Mouse (Mus musculus) lung, embryonic 15.5 days (tissue): ENCODE data around the gene Cbln3. TPM values are rescaled to one million over a fixed set of nuclear protein-coding genes. Genes with fewer than 3 reads are reported as not detected.

Source experiments
- ATAC-seq: fragments of 200-750 bp; cut with Nextera tagmentation; 2 replicates; pipeline ENCODE4 v1.8.0; 2017; ENCODE audit warnings: moderate number of reproducible peaks, borderline replicate concordance; ENCODE audit not compliant: low FRiP score, low TSS enrichment; ENCODE audit errors: extremely low read depth
- H3K27ac ChIP-seq: fragments of 300-500 bp; sonication (generic); 2 replicates; pipeline ENCODE4 v1.5.1; 2015; ENCODE audit warnings: moderate library complexity, mild to moderate bottlenecking, inconsistent platforms
- H3K27me3 ChIP-seq: fragments of 300-500 bp; sonication (generic); 2 replicates; pipeline ENCODE4 v1.6.1; 2015; ENCODE audit warnings: inconsistent platforms
- H3K36me3 ChIP-seq: fragments of 300-500 bp; sonication (generic); 2 replicates; pipeline ENCODE4 v1.6.1; 2015; ENCODE audit warnings: inconsistent platforms
- H3K4me1 ChIP-seq: fragments of 300-500 bp; sonication (generic); 2 replicates; pipeline ENCODE4 v1.6.1; 2015; ENCODE audit warnings: inconsistent platforms
- H3K4me2 ChIP-seq: fragments of 300-500 bp; sonication (generic); 2 replicates; pipeline ENCODE4 v1.6.1; 2015; ENCODE audit warnings: inconsistent platforms, mild to moderate bottlenecking, moderate library complexity
- H3K4me3 ChIP-seq: fragments of 300-500 bp; sonication (generic); 2 replicates; pipeline ENCODE4 v1.5.1; 2015; ENCODE audit warnings: mild to moderate bottlenecking, inconsistent platforms
- H3K9ac ChIP-seq: fragments of 300-500 bp; sonication (generic); 2 replicates; pipeline ENCODE4 v1.6.1; 2015; ENCODE audit warnings: inconsistent platforms
- H3K9me3 ChIP-seq: fragments of 300-500 bp; sonication (generic); 2 replicates; pipeline ENCODE4 v1.6.1; 2016; ENCODE audit warnings: inconsistent platforms
- WGBS: fragments of 180-500 bp; shearing (Covaris S2); methylation state at CpG from one replicate; pipeline ENCODE4 v1.1.7; 2015; 5-methylcytosine and 5-hydroxymethylcytosine counted together
- polyA plus RNA-seq: library from polyadenylated mRNA; unstranded; fragments of >200 nt; fragmentation: Nextera tagmentation; extraction: Ambion mirVana; gene quantifications from 2 replicates; pipeline ENCODE4 v1.2.1, GENCODE M21; 2015

Cbln3 gene
- polyA plus RNA-seq, 1 experiment from 2014 or later = 1.2 TPM

DNA sequence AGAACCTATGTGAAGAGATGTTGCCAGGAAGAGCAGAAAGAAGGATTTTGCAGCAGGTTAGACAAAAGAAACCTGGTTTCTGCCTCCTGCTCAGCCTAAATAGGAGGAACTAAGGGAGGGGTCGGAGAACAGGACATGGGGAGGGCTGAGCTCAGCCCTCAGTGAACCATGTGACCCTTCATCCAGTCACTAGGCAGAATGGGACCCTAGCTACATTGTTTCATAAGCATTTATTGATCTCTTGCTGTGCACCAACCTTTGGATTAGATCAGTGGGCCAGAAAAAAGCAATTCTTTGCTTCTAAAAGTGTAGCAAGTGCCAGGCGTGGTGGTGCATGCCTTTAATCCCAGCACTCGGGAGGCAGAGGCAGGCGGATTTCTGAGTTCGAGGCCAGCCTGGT is 45.9 kb downstream of the Cbln3 start:
- Histone ChIP-seq H3K27ac (no peak overlapping the region), H3K4me2 (no peak overlapping the region), H3K4me1 (peaks cover 16% of the 10 kb centered on the region), H3K36me3 (peaks cover 7% of the 10 kb centered on the region; the same call in 1 of the 2 replicates), H3K9ac (no peak overlapping the region), H3K9me3 (no peaks in the 10 kb centered on the region), H3K27me3 (no peaks in the 10 kb centered on the region), H3K4me3 (no peak overlapping the region)
- 85% methylated on average over 5 of the region's 5 CpGs for WGBS
- ATAC-seq = no peak

GRCm38 (mm10) chr14:55834808-55835533 is 49.2 kb downstream of the Cbln3 start:
- Histone ChIP-seq H3K9ac (no peak overlapping the region), H3K36me3 (peaks cover 32% of the 10 kb centered on the region), H3K4me3 (no peak overlapping the region), H3K4me1 (peaks cover 22% of the 10 kb centered on the region), H3K4me2 (no peak overlapping the region), H3K27me3 (no peaks in the 10 kb centered on the region), H3K27ac (peak overlapping the region; percentile 29; the same call in 1 of the 2 replicates), H3K9me3 (no peaks in the 10 kb centered on the region)
- 74% methylated on average over 5 of the region's 5 CpGs for WGBS
- 0 out of 2 replicates have a peak, but pooled peaks have one; percentile 4 for ATAC-seq

DNA sequence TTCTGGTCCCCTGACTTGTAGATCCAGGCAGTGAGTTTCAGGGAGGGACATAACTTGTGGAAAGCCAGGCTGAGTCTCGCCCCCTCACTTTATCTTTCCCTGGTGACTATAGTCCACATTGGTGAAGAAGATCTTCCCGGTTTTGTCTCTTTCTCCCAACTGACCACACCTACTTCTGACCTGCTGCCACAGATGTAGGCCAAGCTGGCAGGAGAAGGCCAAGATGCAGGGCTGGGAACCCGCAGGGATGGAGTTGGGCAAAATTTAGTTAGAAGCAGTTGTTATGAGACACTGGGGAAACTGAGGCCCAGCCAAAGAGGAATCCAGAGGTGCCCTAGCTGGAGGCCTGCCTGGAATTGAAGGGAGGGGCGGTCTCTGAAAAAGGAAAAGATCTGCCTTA is 51.1 kb downstream of the Cbln3 start:
- H3K4me3 ChIP-seq = no peak overlapping the region
- H3K27ac ChIP-seq = no peak overlapping the region
- peaks cover 50% of the 10 kb centered on the region for H3K36me3 ChIP-seq
- WGBS = 75% methylated on average over 4 of the region's 4 CpGs
- ATAC-seq = no peak
- no peak overlapping the region for H3K9ac ChIP-seq
- peaks cover 41% of the 10 kb centered on the region for H3K4me1 ChIP-seq
- H3K27me3 ChIP-seq = no peaks in the 10 kb centered on the region
- H3K9me3 ChIP-seq = no peaks in the 10 kb centered on the region
- H3K4me2 ChIP-seq = no peak overlapping the region

- WGBS = 62% methylated on average over 4 of the region's 4 CpGs
- H3K9ac ChIP-seq = no peak overlapping the region
- H3K27me3 ChIP-seq = no peaks in the 10 kb centered on the region
- no peak overlapping the region for H3K4me2 ChIP-seq
- H3K27ac ChIP-seq = no peak overlapping the region
- no peak for ATAC-seq
- peaks cover 57% of the 10 kb centered on the region for H3K4me1 ChIP-seq
- peaks cover 59% of the 10 kb centered on the region for H3K36me3 ChIP-seq
- no peaks in the 10 kb centered on the region for H3K9me3 ChIP-seq
- no peak overlapping the region for H3K4me3 ChIP-seq
These were observed 53.9 kb downstream of the Cbln3 start for GRCm38 (mm10) chr14:55830331-55830730.

DNA sequence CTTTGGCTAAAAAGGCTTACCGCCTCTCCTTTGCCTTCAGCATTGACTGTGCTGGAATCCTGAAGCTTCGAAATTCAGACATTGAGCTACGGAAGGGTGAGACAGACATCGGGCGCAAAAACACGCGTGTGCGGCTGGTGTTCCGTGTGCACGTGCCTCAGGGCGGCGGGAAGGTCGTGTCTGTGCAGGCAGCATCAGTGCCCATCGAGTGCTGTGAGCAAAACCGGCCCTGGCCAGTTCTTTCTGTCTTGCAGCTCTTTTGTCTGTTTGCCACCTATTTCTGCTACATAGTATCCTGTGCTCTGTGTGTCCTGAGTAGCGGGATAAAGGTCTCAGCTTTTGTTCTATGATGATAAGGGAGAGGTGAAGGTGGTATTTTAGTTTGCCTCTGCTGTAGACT is 54.3 kb downstream of the Cbln3 start:
- H3K4me1 ChIP-seq = peaks cover 55% of the 10 kb centered on the region
- H3K27me3 ChIP-seq = no peaks in the 10 kb centered on the region
- no peaks in the 10 kb centered on the region for H3K9me3 ChIP-seq
- H3K36me3 ChIP-seq = peaks cover 59% of the 10 kb centered on the region
- H3K4me3 ChIP-seq = no peak overlapping the region
- no peak overlapping the region for H3K4me2 ChIP-seq
- no peak for ATAC-seq
- no peak overlapping the region for H3K9ac ChIP-seq
- no peak overlapping the region for H3K27ac ChIP-seq
- 85% methylated on average over 16 of the region's 16 CpGs for WGBS

Other genes starting within 250 kb of the Cbln3 start
- gene Ipo4, start 248.4 kb downstream of the Cbln3 start, polyA plus RNA-seq = 81.2 and 95.6 TPM in 2 replicates
- 0.44 and 2.0 TPM in 2 replicates for gene Gm49378, start 246.5 kb downstream of the Cbln3 start, polyA plus RNA-seq
- 119 and 126 TPM in 2 replicates for gene Tm9sf1, start 240.6 kb downstream of the Cbln3 start, polyA plus RNA-seq
- gene Tssk4, start 234.2 kb downstream of the Cbln3 start, polyA plus RNA-seq = 0.88 and 1.1 TPM in 2 replicates
- gene Mdp1, start 223.9 kb downstream of the Cbln3 start, polyA plus RNA-seq = 56.5 TPM in 2 replicates
- gene Gmpr2, start 212.5 kb downstream of the Cbln3 start, polyA plus RNA-seq = 60.2 and 68.1 TPM in 2 replicates
- 509 and 542 TPM in 2 replicates for gene Nedd8, start 212.3 kb downstream of the Cbln3 start, polyA plus RNA-seq
- 46.9 and 48.3 TPM in 2 replicates for gene Tinf2, start 202.6 kb downstream of the Cbln3 start, polyA plus RNA-seq
- gene Tgm1, start 170.5 kb downstream of the Cbln3 start, polyA plus RNA-seq = 2.2 and 2.8 TPM in 2 replicates
- 31.8 and 33.2 TPM in 2 replicates for gene Rabggta, start 162.1 kb downstream of the Cbln3 start, polyA plus RNA-seq
- 86.7 and 88.4 TPM in 2 replicates for gene Dhrs1, start 138.7 kb downstream of the Cbln3 start, polyA plus RNA-seq
- 39.2 and 41.4 TPM in 2 replicates for gene Nop9, start 138.7 kb downstream of the Cbln3 start, polyA plus RNA-seq
- 0.55 and 0.80 TPM in 2 replicates for gene Cideb, start 125.9 kb downstream of the Cbln3 start, polyA plus RNA-seq
- 0.25 and 0.35 TPM in 2 replicates for gene Ltb4r2, start 123.0 kb downstream of the Cbln3 start, polyA plus RNA-seq
- gene Ltb4r1, start 118.4 kb downstream of the Cbln3 start, polyA plus RNA-seq = 1.7 and 2.6 TPM in 2 replicates
- 14.3 and 18.0 TPM in 2 replicates for gene Adcy4, start 100.3 kb downstream of the Cbln3 start, polyA plus RNA-seq
- gene Ripk3, start 95.5 kb downstream of the Cbln3 start, polyA plus RNA-seq = 43.4 and 45.6 TPM in 2 replicates
- gene Nfatc4, start 61.2 kb downstream of the Cbln3 start, polyA plus RNA-seq = 50.9 and 52.7 TPM in 2 replicates
- 19.5 and 19.7 TPM in 2 replicates for gene Nynrin, start 30.4 kb downstream of the Cbln3 start, polyA plus RNA-seq
- 18.3 and 18.8 TPM in 2 replicates for gene Khnyn, start 555 bp upstream of the Cbln3 start, polyA plus RNA-seq
- 51.8 and 52.9 TPM in 2 replicates for gene Sdr39u1, start 15.9 kb upstream of the Cbln3 start, polyA plus RNA-seq
- gene Cma1, start 60.3 kb upstream of the Cbln3 start, polyA plus RNA-seq = 4.3 and 5.9 TPM in 2 replicates
- gene Cma2, start 66.6 kb upstream of the Cbln3 start, polyA plus RNA-seq = not detected in 2 replicates
- not detected in 2 replicates for gene Mcpt1, start 133.6 kb upstream of the Cbln3 start, polyA plus RNA-seq
- not detected in 2 replicates for gene Mcpt9, start 146.1 kb upstream of the Cbln3 start, polyA plus RNA-seq
- not detected in 2 replicates for gene Mcpt2, start 157.6 kb upstream of the Cbln3 start, polyA plus RNA-seq
- 0.14 and 0.40 TPM in 2 replicates for gene Mcpt4, start 177.9 kb upstream of the Cbln3 start, polyA plus RNA-seq
- 1.1 and 1.6 TPM in 2 replicates for gene Mcpt8, start 200.9 kb upstream of the Cbln3 start, polyA plus RNA-seq
- gene Ctsg, start 218.2 kb upstream of the Cbln3 start, polyA plus RNA-seq = not detected in 2 replicates
- not detected in 2 replicates for gene Gzme, start 236.2 kb upstream of the Cbln3 start, polyA plus RNA-seq
- gene Gzmd, start 248.2 kb upstream of the Cbln3 start, polyA plus RNA-seq = not detected in 2 replicates